Comparison of ENCODE assay signal across 11 mouse cellular contexts in genomic region chr19:11915804-11916203, GRCm38 (mm10). TPM values are rescaled to one million over a fixed set of nuclear protein-coding genes. Genes with fewer than 3 reads are reported as not detected.
DNase-seq lines count a peak whose midpoint lies in the region; ATAC-seq and TF ChIP-seq lines count a peak whose summit lies in the region.
"Had no signal": no experiment of that assay in that cellular context is flagged by ENCODE, and none has a peak within 500 bp of the region (broad histone marks: within the 10 kb centered on the region; RNA-seq: fewer than 3 reads in every experiment).

No protein-coding gene starts in this region.

- no peak for ATAC-seq in hindbrain, embryonic 11.5 days (ENCODE audit: low FRiP score)
- no peak for ATAC-seq in hindbrain, embryonic 13.5 days (ENCODE audit: low FRiP score)
- ATAC-seq in lung, embryonic 14.5 days (ENCODE audit: insufficient read depth): no peak
- ATAC-seq: liver, postnatal 0 days had no signal

- no peak overlapping the region for H3K4me2 ChIP-seq in hindbrain, embryonic 11.5 days (replicated peaks; ENCODE audit: low read depth, low read length)
- no peak overlapping the region for H3K4me2 ChIP-seq in hindbrain, embryonic 13.5 days
- no peak overlapping the region for H3K4me2 ChIP-seq in lung, embryonic 14.5 days

- no peak overlapping the region for H3K27ac ChIP-seq in hindbrain, embryonic 11.5 days (ENCODE audit: low read depth, low read length)
- H3K27ac ChIP-seq in hindbrain, embryonic 13.5 days: no peak overlapping the region
- no peak overlapping the region for H3K27ac ChIP-seq in lung, embryonic 14.5 days (ENCODE audit: low read depth)
- H3K27ac ChIP-seq in thymus, adult 2 months (ENCODE audit: control insufficient read depth, insufficient read depth, low read length): no peak overlapping the region

- H3K4me1 ChIP-seq in hindbrain, embryonic 11.5 days (replicated peaks; ENCODE audit: control insufficient read depth, insufficient read depth, low read length): 0 out of 2 replicates have a peak, but pooled peaks cover 2% of the 10 kb centered on the region
- H3K4me1 ChIP-seq in hindbrain, embryonic 13.5 days (replicated peaks): peaks cover 31% of the 10 kb centered on the region
- peaks cover 9% of the 10 kb centered on the region for H3K4me1 ChIP-seq in lung, embryonic 14.5 days (ENCODE audit: insufficient read depth)
- H3K4me1 ChIP-seq in lung, adult 2 months (ENCODE audit: control insufficient read depth, insufficient read depth, low read length): peaks cover 9% of the 10 kb centered on the region
- H3K4me1 ChIP-seq in thymus, adult 2 months (replicated peaks; ENCODE audit: control insufficient read depth, insufficient read depth, low read length): peaks cover 9% of the 10 kb centered on the region

- TF ChIP-seq CTCF in lung, embryonic 14.5 days (IDR thresholded peaks at IDR 0.05; ENCODE audit: low read depth): no peak
- no peak for TF ChIP-seq CTCF in lung, adult 2 months (IDR thresholded peaks at IDR 0.05; ENCODE audit: insufficient read depth, low read length)
- no peak for TF ChIP-seq CTCF in thymus, adult 2 months (IDR thresholded peaks at IDR 0.05; ENCODE audit: borderline replicate concordance, control insufficient read depth, extremely low read depth, insufficient read depth, low read length, poor library complexity)

- H3K4me3 ChIP-seq in hindbrain, embryonic 11.5 days (ENCODE audit: low read depth, low read length): no peak overlapping the region
- no peak overlapping the region for H3K4me3 ChIP-seq in hindbrain, embryonic 13.5 days
- H3K4me3 ChIP-seq in lung, embryonic 14.5 days (ENCODE audit: low read depth, low read length): no peak overlapping the region
- no peak overlapping the region for H3K4me3 ChIP-seq in lung, adult 2 months (replicated peaks; ENCODE audit: extremely low read depth, low read depth, low read length)
- no peak overlapping the region for H3K4me3 ChIP-seq in thymus, adult 2 months (ENCODE audit: control insufficient read depth, insufficient read depth, low read length)

- H3K9me3 ChIP-seq in hindbrain, embryonic 11.5 days (ENCODE audit: control insufficient read depth, low read length): no peaks in the 10 kb centered on the region
- H3K9me3 ChIP-seq in hindbrain, embryonic 13.5 days: no peaks in the 10 kb centered on the region
- no peaks in the 10 kb centered on the region for H3K9me3 ChIP-seq in lung, embryonic 14.5 days (ENCODE audit: low read depth, low read length)

- peaks cover 3% of the 10 kb centered on the region; the same call in 1 of the 2 replicates for H3K36me3 ChIP-seq in hindbrain, embryonic 11.5 days (ENCODE audit: control insufficient read depth, insufficient read depth, low read length)
- H3K36me3 ChIP-seq in hindbrain, embryonic 13.5 days: peaks cover 24% of the 10 kb centered on the region
- peaks cover 30% of the 10 kb centered on the region for H3K36me3 ChIP-seq in lung, embryonic 14.5 days (ENCODE audit: insufficient read depth)
- peaks cover 21% of the 10 kb centered on the region for H3K36me3 ChIP-seq in thymus, adult 2 months (ENCODE audit: control insufficient read depth, insufficient read depth, low read length)

- H3K27me3 ChIP-seq in hindbrain, embryonic 11.5 days (ENCODE audit: control insufficient read depth, insufficient read depth, low read length): no peaks in the 10 kb centered on the region
- H3K27me3 ChIP-seq in hindbrain, embryonic 13.5 days: no peaks in the 10 kb centered on the region
- H3K27me3 ChIP-seq in lung, embryonic 14.5 days (ENCODE audit: insufficient read depth, low read length): no peaks in the 10 kb centered on the region
- no peaks in the 10 kb centered on the region for H3K27me3 ChIP-seq in thymus, adult 2 months (ENCODE audit: control insufficient read depth, insufficient read depth, low read length)

- peak; percentile 48 for DNase-seq in cerebellum, adult 9-10 months
- no peak for DNase-seq in cerebellum, adult 9-11 months
- DNase-seq in hindbrain, embryonic 11.5 days (ENCODE audit: low spot score): peak; percentile 28
- DNase-seq in lung, embryonic 14.5 days: peak; percentile 92
- DNase-seq in lung, adult 2 months: no peak
- peak; percentile 58 for DNase-seq in lung, postnatal 10 days
- no peak for DNase-seq in thymus, adult 2 months
- DNase-seq: liver, postnatal 0 days had no signal

- no peak overlapping the region for H3K9ac ChIP-seq in hindbrain, embryonic 11.5 days (ENCODE audit: low read depth, low read length)
- H3K9ac ChIP-seq in hindbrain, embryonic 13.5 days: no peak overlapping the region
- H3K9ac ChIP-seq in lung, embryonic 14.5 days: no peak overlapping the region
- H3K9ac ChIP-seq: liver, postnatal 0 days had no signal

- no peak for TF ChIP-seq POLR2A in lung, adult 2 months (IDR thresholded peaks at IDR 0.05; ENCODE audit: borderline replicate concordance, extremely low read depth, low read depth, low read length)
- no peak for TF ChIP-seq POLR2A in thymus, adult 2 months (IDR thresholded peaks at IDR 0.05; ENCODE audit: control insufficient read depth, extremely low read depth, insufficient read depth, low read length, poor library complexity)

- 60% methylated on average over 2 of the region's 2 CpGs for WGBS in hindbrain, embryonic 11.5 days
- WGBS in hindbrain, embryonic 13.5 days: 22% methylated on average over 2 of the region's 2 CpGs
- WGBS in lung, embryonic 14.5 days: 12% methylated on average over 2 of the region's 2 CpGs
- WGBS in lung, adult 2 months: 13% methylated on average over 2 of the region's 2 CpGs
- 82% methylated on average over 2 of the region's 2 CpGs for WGBS in thymus, adult 2 months

RNA-seq across cellular contexts. Expression of gene Patl1, which starts 3.6 kb away (rescaled TPM):
- 26.5 and 29.2 TPM in 2 replicates for polyA plus RNA-seq in hindbrain, embryonic 11.5 days (2014; fragmentation: Nextera tagmentation; extraction: Ambion mirVana)
- 19.6 and 19.8 TPM in 2 replicates for polyA plus RNA-seq in hindbrain, embryonic 13.5 days (2015; fragmentation: Nextera tagmentation; extraction: Ambion mirVana)
- 25.9 TPM in 2 replicates for polyA plus RNA-seq in lung, embryonic 14.5 days (2014; fragmentation: Nextera tagmentation; extraction: Ambion mirVana)
- polyA plus RNA-seq in lung, adult 2 months (2012; rRNA removed): 12.6 and 15.9 TPM in 2 replicates
- polyA plus RNA-seq in thymus, adult 2 months (2012; rRNA removed): 28.1 and 34.4 TPM in 2 replicates

RNA-seq across cellular contexts. Expression of gene Olfr1420, which starts 29.4 kb away (rescaled TPM):
- polyA plus RNA-seq in hindbrain, embryonic 11.5 days (2014; fragmentation: Nextera tagmentation; extraction: Ambion mirVana): 0.15 TPM in 1 of 2 replicates, not detected in the other
- not detected in 2 replicates for polyA plus RNA-seq in hindbrain, embryonic 13.5 days (2015; fragmentation: Nextera tagmentation; extraction: Ambion mirVana)
- 0.05 TPM in 1 of 2 replicates, not detected in the other for polyA plus RNA-seq in lung, embryonic 14.5 days (2014; fragmentation: Nextera tagmentation; extraction: Ambion mirVana)
- polyA plus RNA-seq in lung, adult 2 months (2012; rRNA removed): not detected in 2 replicates
- polyA plus RNA-seq in thymus, adult 2 months (2012; rRNA removed): not detected in 2 replicates
- polyA plus RNA-seq: frontal cortex, adult 2 months; liver, postnatal 0 days had no signal

RNA-seq across cellular contexts. Expression of gene Olfr1419, which starts 40.9 kb away (rescaled TPM):
- polyA plus RNA-seq in hindbrain, embryonic 11.5 days (2014; fragmentation: Nextera tagmentation; extraction: Ambion mirVana): not detected in 2 replicates
- not detected in 2 replicates for polyA plus RNA-seq in hindbrain, embryonic 13.5 days (2015; fragmentation: Nextera tagmentation; extraction: Ambion mirVana)
- polyA plus RNA-seq in lung, embryonic 14.5 days (2014; fragmentation: Nextera tagmentation; extraction: Ambion mirVana): not detected in 2 replicates
- polyA plus RNA-seq in lung, adult 2 months (2012; rRNA removed): not detected in 2 replicates
- 0.11 TPM in 1 of 2 replicates, not detected in the other for polyA plus RNA-seq in thymus, adult 2 months (2012; rRNA removed)
- polyA plus RNA-seq: liver, postnatal 0 days; stomach, embryonic 16.5 days had no signal

RNA-seq across cellular contexts. Expression of gene Osbp, which starts 49.9 kb away (rescaled TPM):
- 7.5 and 8.3 TPM in 2 replicates for polyA plus RNA-seq in hindbrain, embryonic 11.5 days (2014; fragmentation: Nextera tagmentation; extraction: Ambion mirVana)
- polyA plus RNA-seq in hindbrain, embryonic 13.5 days (2015; fragmentation: Nextera tagmentation; extraction: Ambion mirVana): 3.9 and 4.3 TPM in 2 replicates
- 7.4 and 7.5 TPM in 2 replicates for polyA plus RNA-seq in lung, embryonic 14.5 days (2014; fragmentation: Nextera tagmentation; extraction: Ambion mirVana)
- polyA plus RNA-seq in lung, adult 2 months (2012; rRNA removed): 14.0 and 23.4 TPM in 2 replicates
- polyA plus RNA-seq in thymus, adult 2 months (2012; rRNA removed): 23.0 and 24.5 TPM in 2 replicates

RNA-seq across cellular contexts. Expression of gene Olfr1418, which starts 54.9 kb away (rescaled TPM):
- polyA plus RNA-seq in hindbrain, embryonic 11.5 days (2014; fragmentation: Nextera tagmentation; extraction: Ambion mirVana): not detected in 2 replicates
- polyA plus RNA-seq in hindbrain, embryonic 13.5 days (2015; fragmentation: Nextera tagmentation; extraction: Ambion mirVana): not detected in 2 replicates
- not detected in 2 replicates for polyA plus RNA-seq in lung, embryonic 14.5 days (2014; fragmentation: Nextera tagmentation; extraction: Ambion mirVana)
- not detected in 2 replicates for polyA plus RNA-seq in lung, adult 2 months (2012; rRNA removed)
- polyA plus RNA-seq in thymus, adult 2 months (2012; rRNA removed): not detected in 2 replicates
- polyA plus RNA-seq: frontal cortex, adult 2 months; liver, postnatal 0 days; stomach, embryonic 16.5 days had no signal

Comparison
In these comparisons a context has a peak if more than half of its experiments do, and no peak if none do; other contexts are left out.
1. DNase-seq: peak in cerebellum, adult 9-10 months (single experiment), hindbrain, embryonic 11.5 days (single experiment), lung, embryonic 14.5 days (single experiment) and lung, postnatal 10 days (single experiment); none in cerebellum, adult 9-11 months (single experiment), lung, adult 2 months (single experiment) and thymus, adult 2 months (single experiment).